Mouse (Mus musculus) T-helper 1 cell (primary cell): ENCODE measurements around the gene Gxylt2.

Source experiments
- in situ Hi-C: fragments of 300-600 bp; cut with MboI, MseI; formaldehyde crosslinking; loops from one replicate; pipeline ENCODE4 v1.15.1; 2025; ENCODE audit warnings: high pct_unique_total_duplicates

Gxylt2 gene

GRCm38 (mm10) chr6:100845058-100845457 is 140.5 kb downstream of the Gxylt2 start:
- in situ Hi-C loops, result no loop called here

- in situ Hi-C loops, result no loop called here
These were observed 142.7 kb downstream of the Gxylt2 start for GRCm38 (mm10) chr6:100847264-100847663.

DNA sequence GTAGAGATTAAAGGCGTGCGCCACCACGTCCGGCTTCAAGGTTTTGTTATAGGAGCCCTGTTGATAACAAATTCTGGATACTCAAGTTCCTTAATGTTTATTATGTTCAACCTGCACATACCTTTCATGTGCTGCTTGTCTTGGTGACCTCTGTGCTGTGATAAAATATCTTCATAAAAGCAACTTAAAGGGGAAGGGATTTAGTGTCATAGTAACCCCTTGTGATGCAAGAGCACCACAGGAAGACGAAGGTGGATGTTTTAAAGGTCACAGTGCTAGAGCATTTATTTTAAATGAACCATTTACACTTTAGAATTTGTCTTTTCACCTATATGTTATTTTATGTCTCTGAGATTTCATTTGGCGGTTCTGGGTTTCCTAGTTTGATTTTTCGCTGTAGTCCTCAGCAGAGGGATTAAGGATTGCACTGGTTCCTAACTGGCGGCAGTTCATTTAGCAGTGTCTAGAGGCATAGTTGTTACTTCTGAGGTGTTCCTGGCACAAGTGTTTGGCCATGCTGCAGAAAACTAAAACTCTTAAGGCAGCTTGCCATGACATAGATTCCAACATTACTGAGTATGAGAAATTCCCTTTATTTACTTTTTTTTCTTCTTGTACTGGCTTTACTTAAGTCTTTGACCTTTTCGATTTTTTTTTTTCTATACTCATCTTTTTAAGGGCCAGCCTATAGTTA is 144.3 kb downstream of the Gxylt2 start:
- in situ Hi-C loops, result no loop called here

- in situ Hi-C loops, result no loop called here
These were observed 146.1 kb downstream of the Gxylt2 start for GRCm38 (mm10) chr6:100850671-100851081.

DNA sequence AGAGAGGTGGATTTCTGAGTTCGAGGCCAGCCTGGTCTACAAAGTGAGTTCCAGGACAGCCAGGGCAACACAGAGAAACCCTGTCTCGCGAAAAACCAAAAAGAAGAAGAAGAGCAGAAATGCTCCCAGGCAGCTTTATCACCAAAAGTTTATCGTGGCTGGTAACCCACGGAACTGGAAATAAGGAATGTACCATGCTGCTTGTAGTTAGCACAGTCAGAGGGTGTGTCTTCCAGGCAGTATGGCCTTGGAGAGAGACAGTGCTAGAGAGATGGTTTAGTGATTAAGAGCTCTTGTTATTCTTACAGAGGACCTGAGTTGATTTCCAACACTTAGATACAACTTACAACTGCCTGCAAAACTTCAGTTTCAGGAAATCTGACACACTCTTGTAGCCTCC is 146.5 kb downstream of the Gxylt2 start:
- in situ Hi-C loops, result no loop called here
